Mouse (Mus musculus) kidney, embryonic 15.5 days (tissue): ENCODE measurements at regions not wholly inside any gene's neighbourhood (a gene's known extent, or its start where the extent isn't known, plus 50 kb on each side); places are given as distances from the start of the nearest gene placed in this dataset.
"Not testable (repeated sequence)": the region's sequence is repeated elsewhere in the genome, so short reads cannot be mapped to it uniquely, and the experiment has no call there.

Experiments used
- ATAC-seq: fragments of 200-750 bp; cut with Nextera tagmentation; replicated peaks from 2 replicates; pipeline ENCODE4 v1.8.0; 2017; ENCODE audit warnings: moderate TSS enrichment; ENCODE audit not compliant: low FRiP score
- H3K27ac ChIP-seq: fragments of 300-500 bp; sonication (generic); 2 replicates; pipeline ENCODE4 v1.5.1; 2015; ENCODE audit warnings: mild to moderate bottlenecking, inconsistent platforms
- H3K27me3 ChIP-seq: fragments of 300-500 bp; sonication (generic); 2 replicates; pipeline ENCODE4 v1.6.1; 2015; ENCODE audit warnings: inconsistent platforms
- H3K36me3 ChIP-seq: fragments of 300-500 bp; sonication (generic); 2 replicates; pipeline ENCODE4 v1.6.1; 2015; ENCODE audit warnings: inconsistent platforms
- H3K4me1 ChIP-seq: fragments of 300-500 bp; sonication (generic); 2 replicates; pipeline ENCODE4 v1.6.1; 2015; ENCODE audit warnings: inconsistent platforms
- H3K4me2 ChIP-seq: fragments of 300-500 bp; sonication (generic); 2 replicates; pipeline ENCODE4 v1.6.1; 2015; ENCODE audit warnings: moderate library complexity, mild to moderate bottlenecking, inconsistent platforms
- H3K4me3 ChIP-seq: fragments of 300-500 bp; sonication (generic); replicated peaks from 2 replicates; pipeline ENCODE4 v1.5.1; 2015; ENCODE audit warnings: mild to moderate bottlenecking, inconsistent platforms
- H3K9ac ChIP-seq: fragments of 300-500 bp; sonication (generic); 2 replicates; pipeline ENCODE4 v1.6.1; 2015; ENCODE audit warnings: mild to moderate bottlenecking, inconsistent platforms
- H3K9me3 ChIP-seq: fragments of 300-500 bp; sonication (generic); replicated peaks from 2 replicates; pipeline ENCODE4 v1.6.1; 2016; ENCODE audit warnings: inconsistent platforms
- WGBS: fragments of 180-500 bp; shearing (Covaris S2); methylation state at CpG from one replicate; pipeline ENCODE4 v1.1.7; 2015; ENCODE audit warnings: mixed read lengths; 5-methylcytosine and 5-hydroxymethylcytosine counted together

GRCm38 (mm10) chr8:56962186-56962585 is 358.6 kb upstream of the Hand2 start:
- Histone ChIP-seq H3K27me3 (no peaks in the 10 kb centered on the region), H3K27ac (no peak overlapping the region), H3K9ac (no peak overlapping the region), H3K4me1 (no peaks in the 10 kb centered on the region), H3K36me3 (no peaks in the 10 kb centered on the region), H3K4me2 (no peak overlapping the region), H3K9me3 (no peaks in the 10 kb centered on the region), H3K4me3 (no peak overlapping the region)
- 46% methylated on average over 7 of the region's 7 CpGs for WGBS
- no peak for ATAC-seq

DNA sequence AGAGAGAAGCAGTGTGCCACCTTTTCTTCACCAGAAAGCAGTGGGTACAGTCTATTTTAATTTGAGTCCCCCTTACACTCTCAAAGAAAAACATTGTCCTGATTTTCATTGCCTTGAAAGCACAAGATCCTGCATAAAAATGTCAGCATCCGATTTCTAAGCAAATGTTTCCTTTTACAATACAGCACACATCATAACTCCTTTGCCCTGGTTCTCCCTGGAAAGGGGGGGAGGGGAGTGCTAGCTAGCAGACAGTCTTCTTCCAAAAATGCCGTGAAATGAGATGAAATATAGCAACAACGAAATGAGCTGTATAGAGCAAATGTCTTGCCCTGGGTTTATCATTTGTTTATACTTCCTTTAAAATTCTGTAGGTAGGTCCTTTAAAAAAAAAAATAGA is 350.5 kb upstream of the Hand2 start:
- ATAC-seq: peak; percentile 52; the same call in 1 of the 2 replicates
- Histone ChIP-seq H3K27ac (no peak overlapping the region), H3K9ac (no peak overlapping the region), H3K4me2 (no peak overlapping the region), H3K36me3 (no peaks in the 10 kb centered on the region), H3K9me3 (no peaks in the 10 kb centered on the region), H3K27me3 (no peaks in the 10 kb centered on the region), H3K4me1 (no peaks in the 10 kb centered on the region), H3K4me3 (no peak overlapping the region)
- 7% methylated on average over 3 of the region's 3 CpGs for WGBS

DNA sequence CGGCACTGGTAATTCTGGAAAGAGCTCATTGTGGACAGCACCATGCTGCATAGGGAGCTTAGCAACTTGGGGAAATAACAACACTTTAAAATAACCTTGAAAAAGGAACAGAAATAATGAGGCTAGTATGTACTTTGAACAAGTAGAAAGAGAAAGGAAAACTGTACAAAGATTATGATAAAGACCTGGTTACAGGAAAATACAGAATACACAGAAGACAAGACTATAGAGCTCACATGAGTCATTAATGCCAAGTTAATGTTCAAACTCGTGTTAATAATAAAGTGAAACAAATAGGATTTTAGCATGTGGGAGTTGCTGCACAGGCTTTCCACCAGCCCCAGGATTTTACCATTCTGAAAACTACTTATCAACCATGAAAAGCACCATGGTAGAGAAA is 341.8 kb upstream of the Hand2 start:
- H3K9me3 ChIP-seq: no peaks in the 10 kb centered on the region
- H3K4me1 ChIP-seq: no peaks in the 10 kb centered on the region
- H3K4me3 ChIP-seq: no peak overlapping the region
- ATAC-seq: no peak
- H3K27me3 ChIP-seq: no peaks in the 10 kb centered on the region
- no peaks in the 10 kb centered on the region for H3K36me3 ChIP-seq
- H3K9ac ChIP-seq: no peak overlapping the region
- WGBS: 62% methylated on average over 2 of the region's 2 CpGs
- H3K27ac ChIP-seq: no peak overlapping the region
- H3K4me2 ChIP-seq: peak overlapping the region; percentile 16; the same call in 1 of the 2 replicates

DNA sequence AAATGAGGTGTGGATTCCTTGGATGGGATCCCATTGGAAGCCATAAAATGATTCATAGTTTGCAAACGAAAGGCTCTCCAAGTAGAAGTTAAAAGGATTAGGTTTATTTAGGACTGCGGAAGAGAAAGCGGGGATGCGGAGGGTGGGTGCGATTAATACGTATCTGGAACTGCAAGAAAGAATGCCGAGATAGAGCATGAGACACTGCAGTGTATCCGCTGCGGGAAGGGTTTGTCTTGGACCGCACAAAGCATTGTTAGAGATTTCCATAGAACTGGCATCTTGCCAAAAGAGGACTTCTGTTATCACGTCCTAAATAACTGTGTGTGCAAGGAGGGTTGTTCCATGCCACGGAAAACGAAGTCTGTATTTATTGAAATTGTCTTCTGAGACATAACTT is 341.4 kb upstream of the Hand2 start:
- Histone ChIP-seq H3K4me2 (peak overlapping the region; percentile 16; the same call in 1 of the 2 replicates), H3K36me3 (no peaks in the 10 kb centered on the region), H3K9ac (no peak overlapping the region), H3K4me3 (no peak overlapping the region), H3K9me3 (no peaks in the 10 kb centered on the region), H3K4me1 (no peaks in the 10 kb centered on the region), H3K27me3 (no peaks in the 10 kb centered on the region), H3K27ac (no peak overlapping the region)
- 67% methylated on average over 13 of the region's 13 CpGs for WGBS
- ATAC-seq: no peak

DNA sequence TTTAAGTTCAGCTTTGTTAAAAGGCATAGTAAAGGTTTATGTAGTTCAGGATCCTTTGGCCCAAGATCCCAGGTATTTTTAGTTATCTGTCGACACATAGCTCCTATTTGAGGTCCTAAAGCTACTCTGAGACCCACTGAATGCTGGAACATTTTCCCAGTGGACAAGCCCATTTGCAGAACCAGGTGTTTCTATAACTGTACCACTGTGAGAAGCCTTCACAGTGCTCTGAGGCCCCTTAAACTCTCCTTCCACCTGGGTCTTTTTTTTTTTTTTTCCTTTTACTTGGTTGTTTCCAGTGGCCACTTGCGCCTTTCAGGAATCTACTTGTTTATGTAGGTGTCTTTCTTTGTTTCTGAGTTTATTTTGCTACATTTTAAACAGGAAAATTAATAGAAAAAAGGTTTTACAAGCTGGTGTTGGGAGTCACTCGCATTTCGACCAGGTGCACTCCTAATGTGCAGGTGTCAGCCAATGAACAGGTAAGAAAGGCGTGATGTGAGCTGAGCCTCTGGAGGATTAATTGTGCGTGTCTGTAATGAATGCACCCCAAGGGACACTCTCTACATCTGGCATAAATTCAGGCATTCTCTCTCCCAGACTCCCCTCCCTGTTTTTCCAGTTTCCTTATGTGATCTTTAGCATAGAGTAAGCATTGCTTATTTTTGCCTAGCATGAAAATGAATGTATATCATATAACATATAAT is 310.3 kb upstream of the Hand2 start:
- H3K27ac ChIP-seq: no peak overlapping the region
- 56% methylated on average over 6 of the region's 6 CpGs for WGBS
- no peaks in the 10 kb centered on the region for H3K4me1 ChIP-seq
- H3K9me3 ChIP-seq: no peaks in the 10 kb centered on the region
- H3K4me2 ChIP-seq: no peak overlapping the region
- H3K4me3 ChIP-seq: no peak overlapping the region
- H3K27me3 ChIP-seq: no peaks in the 10 kb centered on the region
- H3K9ac ChIP-seq: no peak overlapping the region
- no peak for ATAC-seq
- no peaks in the 10 kb centered on the region for H3K36me3 ChIP-seq

DNA sequence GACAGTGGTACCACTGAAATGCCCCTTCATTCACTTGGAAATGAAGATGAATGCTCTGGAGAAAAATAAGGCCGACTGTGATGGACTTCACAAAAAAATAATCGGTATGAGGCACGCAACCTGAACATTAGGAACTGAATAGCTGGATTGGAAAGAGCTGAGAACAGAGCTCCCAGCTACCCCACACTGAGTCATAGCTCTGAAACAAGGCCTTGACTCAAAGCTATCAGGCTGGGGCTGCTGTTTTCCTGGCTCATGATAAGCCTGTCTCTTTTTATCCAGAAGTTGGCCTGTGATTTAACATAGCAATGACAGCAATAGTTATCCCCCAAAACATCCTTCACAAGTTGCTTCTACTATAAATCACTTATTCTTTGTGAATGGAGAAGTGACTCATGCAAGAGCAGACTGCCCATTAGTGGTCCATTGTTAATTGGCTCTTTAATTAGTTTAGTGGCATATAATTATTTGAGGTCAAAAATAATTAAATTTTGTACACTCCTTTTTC is 306.9 kb upstream of the Hand2 start:
- H3K4me3 ChIP-seq: no peak overlapping the region
- 70% methylated on average over 3 of the region's 3 CpGs for WGBS
- no peak for ATAC-seq
- H3K9ac ChIP-seq: no peak overlapping the region
- no peaks in the 10 kb centered on the region for H3K4me1 ChIP-seq
- H3K27me3 ChIP-seq: no peaks in the 10 kb centered on the region
- no peaks in the 10 kb centered on the region for H3K9me3 ChIP-seq
- no peaks in the 10 kb centered on the region for H3K36me3 ChIP-seq
- H3K4me2 ChIP-seq: no peak overlapping the region
- H3K27ac ChIP-seq: no peak overlapping the region

- H3K9me3 ChIP-seq: no peaks in the 10 kb centered on the region
- H3K4me1 ChIP-seq: no peaks in the 10 kb centered on the region
- H3K36me3 ChIP-seq: no peaks in the 10 kb centered on the region
- no peak overlapping the region for H3K27ac ChIP-seq
- H3K4me2 ChIP-seq: no peak overlapping the region
- no peak overlapping the region for H3K9ac ChIP-seq
- WGBS: 72% methylated on average over 3 of the region's 3 CpGs
- ATAC-seq: no peak
- H3K4me3 ChIP-seq: no peak overlapping the region
- no peaks in the 10 kb centered on the region for H3K27me3 ChIP-seq
Measured at GRCm38 (mm10) chr8:57016329-57016728, 304.5 kb upstream of the Hand2 start.

DNA sequence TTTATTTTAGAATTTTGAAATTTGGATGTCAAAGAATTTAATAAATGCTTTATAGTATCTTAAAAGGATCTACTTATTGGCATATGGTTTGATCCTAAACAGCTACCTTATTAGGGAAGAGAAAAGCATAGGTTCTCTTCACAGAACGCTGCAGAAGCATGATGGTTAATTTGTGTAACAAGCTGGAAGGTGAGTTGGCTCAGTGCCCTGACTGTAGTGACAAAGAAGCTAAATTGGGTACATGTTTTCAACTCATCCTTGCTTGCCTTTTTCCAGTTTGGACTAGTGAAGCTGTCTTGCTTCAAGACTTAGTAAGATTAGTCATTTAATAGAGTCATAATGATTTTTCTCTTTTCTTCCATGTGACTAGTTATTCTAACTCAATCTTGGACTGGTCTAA is 292.7 kb upstream of the Hand2 start:
- not testable (repeated sequence) for H3K4me3 ChIP-seq, H3K27me3 ChIP-seq, H3K36me3 ChIP-seq, H3K4me2 ChIP-seq, H3K9me3 ChIP-seq, H3K9ac ChIP-seq, ATAC-seq, H3K27ac ChIP-seq, H3K4me1 ChIP-seq
- 92% methylated on average over 1 of the region's 1 CpGs for WGBS

GRCm38 (mm10) chr8:57048490-57048889 is 272.3 kb upstream of the Hand2 start:
- H3K4me1 ChIP-seq: no peaks in the 10 kb centered on the region
- H3K27me3 ChIP-seq: no peaks in the 10 kb centered on the region
- H3K36me3 ChIP-seq: no peaks in the 10 kb centered on the region
- no peak for ATAC-seq
- H3K9me3 ChIP-seq: no peaks in the 10 kb centered on the region
- 87% methylated on average over 6 of the region's 6 CpGs for WGBS
- H3K4me3 ChIP-seq: no peak overlapping the region
- no peak overlapping the region for H3K27ac ChIP-seq
- H3K4me2 ChIP-seq: no peak overlapping the region
- no peak overlapping the region for H3K9ac ChIP-seq

DNA sequence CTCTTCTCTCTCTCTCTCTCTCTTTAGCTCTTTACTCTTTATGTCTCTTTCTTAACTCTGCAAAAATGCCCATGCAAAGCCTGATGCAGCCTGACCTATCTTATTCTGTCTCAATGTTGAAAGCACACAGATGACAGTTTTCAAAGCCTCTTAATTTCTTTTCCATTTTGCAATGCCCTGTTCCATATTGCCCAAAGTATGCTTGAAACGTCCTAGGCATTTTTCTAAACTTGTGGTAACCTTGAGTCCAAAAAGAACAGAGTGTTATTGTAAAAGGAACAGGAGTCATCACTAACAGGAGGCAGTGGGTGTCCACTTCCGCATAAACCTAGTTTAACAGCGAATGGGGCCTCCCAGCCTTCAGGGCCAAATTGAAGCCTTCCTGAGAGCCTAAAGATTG is 271.9 kb upstream of the Hand2 start:
- no peak for ATAC-seq
- H3K36me3 ChIP-seq: no peaks in the 10 kb centered on the region
- H3K27me3 ChIP-seq: no peaks in the 10 kb centered on the region
- no peaks in the 10 kb centered on the region for H3K9me3 ChIP-seq
- H3K4me1 ChIP-seq: no peaks in the 10 kb centered on the region
- no peak overlapping the region for H3K9ac ChIP-seq
- 77% methylated on average over 3 of the region's 3 CpGs for WGBS
- no peak overlapping the region for H3K4me2 ChIP-seq
- no peak overlapping the region for H3K4me3 ChIP-seq
- no peak overlapping the region for H3K27ac ChIP-seq

GRCm38 (mm10) chr8:57052661-57053060 is 268.1 kb upstream of the Hand2 start:
- Histone ChIP-seq H3K4me2 (no peak overlapping the region), H3K4me3 (no peak overlapping the region), H3K27me3 (no peaks in the 10 kb centered on the region), H3K4me1 (no peaks in the 10 kb centered on the region), H3K9ac (no peak overlapping the region), H3K27ac (no peak overlapping the region), H3K36me3 (no peaks in the 10 kb centered on the region), H3K9me3 (no peaks in the 10 kb centered on the region)
- ATAC-seq: no peak
- 73% methylated on average over 4 of the region's 4 CpGs for WGBS

- Histone ChIP-seq H3K36me3 (no peaks in the 10 kb centered on the region), H3K4me2 (no peak overlapping the region), H3K9me3 (no peaks in the 10 kb centered on the region), H3K27ac (no peak overlapping the region), H3K4me3 (no peak overlapping the region), H3K4me1 (no peaks in the 10 kb centered on the region), H3K9ac (no peak overlapping the region), H3K27me3 (no peaks in the 10 kb centered on the region)
- 87% methylated on average over 8 of the region's 8 CpGs for WGBS
- ATAC-seq: no peak
Measured at GRCm38 (mm10) chr8:57076995-57077394, 243.8 kb upstream of the Hand2 start.

- Histone ChIP-seq H3K4me3 (no peak overlapping the region), H3K27ac (no peak overlapping the region), H3K9ac (no peak overlapping the region), H3K9me3 (no peaks in the 10 kb centered on the region), H3K36me3 (no peaks in the 10 kb centered on the region), H3K4me2 (no peak overlapping the region), H3K4me1 (no peaks in the 10 kb centered on the region), H3K27me3 (no peaks in the 10 kb centered on the region)
- ATAC-seq: no peak
- 76% methylated on average over 3 of the region's 3 CpGs for WGBS
Measured at GRCm38 (mm10) chr8:57086811-57087210, 234.0 kb upstream of the Hand2 start.
